In genomic region chr17:13740796-13741195, GRCm38 (mm10) we compare ENCODE assay signal across 15 mouse cellular contexts. TPM values are rescaled to one million over a fixed set of nuclear protein-coding genes. Genes with fewer than 3 reads are reported as not detected.
A peak's percentile ranks its signal among the peaks of the same experiment; 100 is the strongest.
DNase-seq lines count a peak whose midpoint lies in the region; ATAC-seq and TF ChIP-seq lines count a peak whose summit lies in the region.
"Had no signal": no experiment of that assay in that cellular context is flagged by ENCODE, and none has a peak within 500 bp of the region (broad histone marks: within the 10 kb centered on the region; RNA-seq: fewer than 3 reads in every experiment).

No protein-coding gene starts in this region.

- no peaks in the 10 kb centered on the region for H3K9me3 ChIP-seq in heart, embryonic 12.5 days (replicated peaks)
- no peaks in the 10 kb centered on the region for H3K9me3 ChIP-seq in lung, postnatal 0 days (ENCODE audit: low read length)
- no peaks in the 10 kb centered on the region for H3K9me3 ChIP-seq in stomach, postnatal 0 days (ENCODE audit: control insufficient read depth, low read length)
- no peaks in the 10 kb centered on the region for H3K9me3 ChIP-seq in forebrain, embryonic 11.5 days (ENCODE audit: control insufficient read depth, low read length)
- H3K9me3 ChIP-seq: forebrain, embryonic 15.5 days; hindbrain, embryonic 13.5 days; midbrain, embryonic 12.5 days had no signal

- H3K9ac ChIP-seq in heart, embryonic 12.5 days, result no peak overlapping the region
- no peak overlapping the region for H3K9ac ChIP-seq in lung, postnatal 0 days (replicated peaks; ENCODE audit: low read depth)
- no peak overlapping the region for H3K9ac ChIP-seq in stomach, postnatal 0 days (ENCODE audit: low read length)
- no peak overlapping the region for H3K9ac ChIP-seq in forebrain, embryonic 11.5 days (ENCODE audit: low read length)
- H3K9ac ChIP-seq: forebrain, embryonic 15.5 days; hindbrain, embryonic 13.5 days; midbrain, embryonic 12.5 days had no signal

- H3K4me1 ChIP-seq in heart, embryonic 12.5 days (replicated peaks), result peaks cover 78% of the 10 kb centered on the region
- H3K4me1 ChIP-seq in lung, postnatal 0 days (ENCODE audit: insufficient read depth, low read depth, low read length), result peaks cover 47% of the 10 kb centered on the region
- H3K4me1 ChIP-seq in stomach, postnatal 0 days (replicated peaks; ENCODE audit: control insufficient read depth, insufficient read depth), result peaks cover 2% of the 10 kb centered on the region; the same call in 1 of the 2 replicates
- no peaks in the 10 kb centered on the region for H3K4me1 ChIP-seq in forebrain, embryonic 11.5 days (replicated peaks; ENCODE audit: control insufficient read depth, insufficient read depth, low read length)

- TF ChIP-seq CTCF in lung, postnatal 0 days (IDR thresholded peaks at IDR 0.05), result no peak
- no peak for TF ChIP-seq CTCF in stomach, postnatal 0 days (IDR thresholded peaks at IDR 0.05; ENCODE audit: low read depth)

- DNase-seq in heart, adult 8-10 months (ENCODE audit: low spot score), result no peak
- no peak for DNase-seq in lung, postnatal 0 days (ENCODE audit: low spot score)
- DNase-seq in lung, postnatal 36 days, result no peak
- no peak for DNase-seq in stomach, postnatal 0 days (ENCODE audit: low spot score)
- DNase-seq in forebrain, embryonic 11.5 days (ENCODE audit: low spot score), result no peak
- DNase-seq: cerebellum, adult 11 months; kidney, adult 8-10 months; lung, adult 18-20 months; right cerebral cortex, postnatal 25 days; thymus, postnatal 4 days had no signal

- no peak for ATAC-seq in heart, embryonic 12.5 days (ENCODE audit: insufficient number of reproducible peaks, low FRiP score)
- ATAC-seq in lung, postnatal 0 days, result no peak
- peak; percentile 61 for ATAC-seq in granulocyte monocyte progenitor cell, adult 5-6 weeks (replicated peaks; ENCODE audit: poor library complexity, severe bottlenecking)
- ATAC-seq in stomach, postnatal 0 days (ENCODE audit: low FRiP score, low TSS enrichment), result no peak
- no peak for ATAC-seq in forebrain, embryonic 11.5 days (replicated peaks; ENCODE audit: low FRiP score)
- ATAC-seq: forebrain, embryonic 15.5 days had no signal

- peak overlapping the region; percentile 44; the same call in 1 of the 2 replicates for H3K27ac ChIP-seq in heart, embryonic 12.5 days (ENCODE audit: poor library complexity, severe bottlenecking)
- H3K27ac ChIP-seq in lung, postnatal 0 days (ENCODE audit: low read length), result peak overlapping the region; percentile 40
- H3K27ac ChIP-seq in stomach, postnatal 0 days (replicated peaks), result peak overlapping the region; percentile 37
- H3K27ac ChIP-seq in forebrain, embryonic 11.5 days (ENCODE audit: low read depth, low read length), result no peak overlapping the region
- H3K27ac ChIP-seq: forebrain, embryonic 15.5 days; hindbrain, embryonic 13.5 days; midbrain, embryonic 12.5 days had no signal

- TF ChIP-seq EP300 in lung, postnatal 0 days (IDR thresholded peaks at IDR 0.05), result no peak
- TF ChIP-seq EP300 in stomach, postnatal 0 days (optimal IDR thresholded peaks at IDR 0.05), result no peak

- H3K36me3 ChIP-seq in heart, embryonic 12.5 days, result no peaks in the 10 kb centered on the region
- no peaks in the 10 kb centered on the region for H3K36me3 ChIP-seq in lung, postnatal 0 days (ENCODE audit: insufficient read depth, low read length)
- H3K36me3 ChIP-seq in stomach, postnatal 0 days (ENCODE audit: control insufficient read depth, insufficient read depth, low read length), result no peaks in the 10 kb centered on the region
- no peaks in the 10 kb centered on the region for H3K36me3 ChIP-seq in forebrain, embryonic 11.5 days (ENCODE audit: control insufficient read depth, insufficient read depth, low read length)
- H3K36me3 ChIP-seq: forebrain, embryonic 15.5 days; hindbrain, embryonic 13.5 days; midbrain, embryonic 12.5 days had no signal

- H3K4me3 ChIP-seq in heart, embryonic 12.5 days, result no peak overlapping the region
- H3K4me3 ChIP-seq in lung, postnatal 0 days (ENCODE audit: low read depth, low read length), result no peak overlapping the region
- H3K4me3 ChIP-seq in stomach, postnatal 0 days (ENCODE audit: low read depth, low read length), result no peak overlapping the region
- no peak overlapping the region for H3K4me3 ChIP-seq in forebrain, embryonic 11.5 days (ENCODE audit: low read depth, low read length)
- H3K4me3 ChIP-seq: forebrain, embryonic 15.5 days; hindbrain, embryonic 13.5 days; midbrain, embryonic 12.5 days had no signal

- 19% methylated on average over 2 of the region's 2 CpGs for WGBS in heart, embryonic 12.5 days
- WGBS in lung, postnatal 0 days, result 27% methylated on average over 2 of the region's 2 CpGs
- 21% methylated on average over 2 of the region's 2 CpGs for WGBS in stomach, postnatal 0 days
- WGBS in forebrain, embryonic 11.5 days, result 66% methylated on average over 2 of the region's 2 CpGs

- H3K27me3 ChIP-seq in heart, embryonic 12.5 days (replicated peaks), result no peaks in the 10 kb centered on the region
- H3K27me3 ChIP-seq in lung, postnatal 0 days (replicated peaks; ENCODE audit: insufficient read depth, low read length), result no peaks in the 10 kb centered on the region
- H3K27me3 ChIP-seq in stomach, postnatal 0 days (ENCODE audit: control insufficient read depth, insufficient read depth, low read length), result no peaks in the 10 kb centered on the region
- no peaks in the 10 kb centered on the region for H3K27me3 ChIP-seq in forebrain, embryonic 11.5 days (ENCODE audit: control insufficient read depth, insufficient read depth, low read length)
- H3K27me3 ChIP-seq: forebrain, embryonic 15.5 days; hindbrain, embryonic 13.5 days; midbrain, embryonic 12.5 days had no signal

- H3K4me2 ChIP-seq in heart, embryonic 12.5 days, result no peak overlapping the region
- no peak overlapping the region for H3K4me2 ChIP-seq in lung, postnatal 0 days (replicated peaks; ENCODE audit: low read depth, low read length)
- H3K4me2 ChIP-seq in stomach, postnatal 0 days (replicated peaks; ENCODE audit: low read depth), result no peak overlapping the region
- no peak overlapping the region for H3K4me2 ChIP-seq in forebrain, embryonic 11.5 days (ENCODE audit: low read depth, low read length, severe bottlenecking)
- H3K4me2 ChIP-seq: forebrain, embryonic 15.5 days; hindbrain, embryonic 13.5 days; midbrain, embryonic 12.5 days had no signal

RNA-seq across cellular contexts. Expression of gene Afdn, which starts 19.5 kb away (rescaled TPM):
- polyA plus RNA-seq in heart, embryonic 12.5 days (2016; fragmentation: Nextera tagmentation; extraction: Ambion mirVana), result 106 and 108 TPM in 2 replicates
- 100 to 1,000 TPM in 1 of 4 experiments, 10 to 100 TPM in 3; 62.7 to 106 (median 77.6) TPM for total RNA-seq in heart, adult 8-10 months (2022)
- polyA plus RNA-seq in lung, postnatal 0 days (2015; fragmentation: Nextera tagmentation; extraction: Ambion mirVana), result 148 and 161 TPM in 2 replicates
- total RNA-seq in granulocyte monocyte progenitor cell, adult 5-6 weeks (2014; fragmentation: Nextera tagmentation), result 2.4 and 3.9 TPM in 2 replicates
- 3.4 and 3.8 TPM in 2 replicates for total RNA-seq in granulocyte monocyte progenitor cell, adult 5-6 weeks (2017)
- 116 and 118 TPM in 2 replicates for polyA plus RNA-seq in stomach, postnatal 0 days (2015; fragmentation: Nextera tagmentation; extraction: Ambion mirVana)
- 136 and 141 TPM in 2 replicates for polyA plus RNA-seq in forebrain, embryonic 11.5 days (2014; fragmentation: Nextera tagmentation; extraction: Ambion mirVana)

RNA-seq across cellular contexts. Expression of gene Tcte2, which starts 20.8 kb away (rescaled TPM):
- 3.6 and 4.9 TPM in 2 replicates for polyA plus RNA-seq in heart, embryonic 12.5 days (2016; fragmentation: Nextera tagmentation; extraction: Ambion mirVana)
- total RNA-seq in heart, adult 8-10 months (2022), result 1 to 10 TPM; 6.0 to 7.6 (median 6.3) TPM
- polyA plus RNA-seq in lung, postnatal 0 days (2015; fragmentation: Nextera tagmentation; extraction: Ambion mirVana), result 3.9 and 4.4 TPM in 2 replicates
- not detected in 2 replicates for total RNA-seq in granulocyte monocyte progenitor cell, adult 5-6 weeks (2014; fragmentation: Nextera tagmentation)
- total RNA-seq in granulocyte monocyte progenitor cell, adult 5-6 weeks (2017), result not detected in 2 replicates
- polyA plus RNA-seq in stomach, postnatal 0 days (2015; fragmentation: Nextera tagmentation; extraction: Ambion mirVana), result 3.3 and 3.6 TPM in 2 replicates
- 11.5 and 11.6 TPM in 2 replicates for polyA plus RNA-seq in forebrain, embryonic 11.5 days (2014; fragmentation: Nextera tagmentation; extraction: Ambion mirVana)
